Mouse (Mus musculus): ENCODE measurements around the gene Map3k13. TPM values are rescaled to one million over a fixed set of nuclear protein-coding genes. Genes with fewer than 3 reads are reported as not detected.
"Not testable (repeated sequence)": the region's sequence is repeated elsewhere in the genome, so short reads cannot be mapped to it uniquely, and the experiment has no call there.

Map3k13 gene
- total RNA-seq, 2 experiments from 2014 or later: 2.1 to 2.2 TPM

GRCm38 (mm10) chr16:21905996-21906395 lies 111.8 kb downstream of the Map3k13 start:
- no peak for DNase-seq (ENCODE audit: low spot score in 2 of 2)

- no peak for DNase-seq (ENCODE audit: low spot score in 2 of 2)
Observed at GRCm38 (mm10) chr16:21906902-21907301, 112.8 kb downstream of the Map3k13 start.

GRCm38 (mm10) chr16:21908906-21909305 lies 114.8 kb downstream of the Map3k13 start:
- DNase-seq (ENCODE audit: low spot score in 2 of 2): not testable (repeated sequence)

GRCm38 (mm10) chr16:21913347-21913746 lies 119.2 kb downstream of the Map3k13 start:
- no peak for DNase-seq (ENCODE audit: low spot score in 2 of 2)

- no peak for DNase-seq (ENCODE audit: low spot score in 2 of 2)
Observed at GRCm38 (mm10) chr16:21916681-21917080, 122.5 kb downstream of the Map3k13 start.

- DNase-seq (ENCODE audit: low spot score in 2 of 2): no peak
Observed at GRCm38 (mm10) chr16:21928471-21928870, 134.3 kb downstream of the Map3k13 start.

GRCm38 (mm10) chr16:21946761-21947715 lies 152.9 kb downstream of the Map3k13 start, which contains the start of gene Tmem41a:
Gene Tmem41a (minus strand): TSS chr16:21947552.
- peak; percentile 64 to 75 for DNase-seq (ENCODE audit: low spot score in 2 of 2)

GRCm38 (mm10) chr16:21955591-21955990 lies 161.4 kb downstream of the Map3k13 start:
- DNase-seq (ENCODE audit: low spot score in 2 of 2): no peak

- no peak for DNase-seq (ENCODE audit: low spot score in 2 of 2)
Observed at GRCm38 (mm10) chr16:21965576-21965975, 171.4 kb downstream of the Map3k13 start.

GRCm38 (mm10) chr16:21969874-21970273 lies 175.7 kb downstream of the Map3k13 start:
- DNase-seq (ENCODE audit: low spot score in 2 of 2): no peak

- DNase-seq (ENCODE audit: low spot score in 2 of 2): no peak
Observed at GRCm38 (mm10) chr16:21970536-21970935, 176.4 kb downstream of the Map3k13 start.

GRCm38 (mm10) chr16:21971446-21971845 lies 177.3 kb downstream of the Map3k13 start:
- no peak for DNase-seq (ENCODE audit: low spot score in 2 of 2)

GRCm38 (mm10) chr16:21976203-21976602 lies 182.1 kb downstream of the Map3k13 start:
- no peak for DNase-seq (ENCODE audit: low spot score in 2 of 2)

GRCm38 (mm10) chr16:21977347-21977746 lies 183.2 kb downstream of the Map3k13 start:
- DNase-seq (ENCODE audit: low spot score in 2 of 2): no peak

Other genes starting within 250 kb of the Map3k13 start
- 10 to 100 TPM; 30.1 to 32.8 TPM for gene 2510009E07Rik, start 99.7 kb upstream of the Map3k13 start, total RNA-seq (2021)
- gene Ehhadh, start 6.5 kb upstream of the Map3k13 start, total RNA-seq (2021): 10 to 100 TPM; 25.8 to 31.0 TPM
- 10 to 100 TPM; 20.0 to 20.4 TPM for gene Tmem41a, start 153.2 kb downstream of the Map3k13 start, total RNA-seq (2021)
- under 1 TPM; 0.42 to 0.59 TPM for gene Liph, start 201.3 kb downstream of the Map3k13 start, total RNA-seq (2021)
- 10 to 100 TPM; 48.8 to 50.9 TPM for gene Senp2, start 215.1 kb downstream of the Map3k13 start, total RNA-seq (2021)

Data from adrenal gland, postnatal 4 days (tissue).